Mouse (Mus musculus): ENCODE measurements around the gene Stpg3. TPM values are rescaled to one million over a fixed set of nuclear protein-coding genes. Genes with fewer than 3 reads are reported as not detected.

The Stpg3 gene
- polyA plus RNA-seq, 1 experiment from 2014 or later = not detected

DNA sequence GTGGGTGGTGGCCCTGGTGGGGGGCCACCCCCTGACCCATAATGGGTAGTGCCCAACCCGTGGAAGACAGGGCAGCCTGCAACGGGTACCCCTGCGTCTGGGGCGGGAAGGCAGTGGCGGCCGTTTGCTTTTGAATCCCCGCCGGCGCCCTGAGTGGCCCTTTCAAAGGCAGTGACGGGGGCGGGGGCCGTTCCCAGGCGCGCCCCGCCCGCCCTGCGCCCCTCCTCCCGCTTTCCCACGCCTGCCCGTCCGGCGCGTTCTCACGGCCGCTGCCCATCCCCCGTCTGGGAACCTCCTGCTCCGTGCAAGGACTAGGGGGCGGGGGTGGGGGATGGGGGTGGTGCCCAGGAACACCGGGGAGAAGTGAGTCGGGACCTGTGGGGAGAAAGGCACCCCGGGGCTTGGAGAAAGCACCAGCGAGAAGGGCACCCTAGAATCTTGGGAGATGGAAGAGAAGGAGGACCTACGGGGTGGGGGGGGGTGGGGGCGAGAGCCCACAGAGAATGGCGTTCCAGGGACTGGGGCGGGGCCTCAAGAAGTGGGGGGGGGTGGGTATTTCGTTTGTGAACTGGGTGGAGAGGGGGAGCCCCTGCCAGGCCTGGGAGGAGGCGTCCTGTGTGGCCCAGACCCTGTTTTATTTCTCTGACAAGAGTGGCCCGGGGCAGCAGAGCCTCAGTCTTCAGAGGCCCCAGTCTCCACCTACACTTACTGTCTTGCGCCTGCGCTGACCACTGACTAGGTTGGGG is 46.3 kb downstream of the Stpg3 start:
- Histone ChIP-seq H3K36me3 (ENCODE audit: control insufficient read depth, insufficient read depth, low read length) (no peaks in the 10 kb centered on the region), H3K9me3 (ENCODE audit: control insufficient read depth, low read length) (no peaks in the 10 kb centered on the region), H3K27ac (ENCODE audit: low read depth, low read length) (peak overlapping the region; percentile 65), H3K4me3 (ENCODE audit: low read depth, low read length) (peak overlapping the region; percentile 44), H3K27me3 (ENCODE audit: control insufficient read depth, insufficient read depth, low read length) (no peaks in the 10 kb centered on the region), H3K9ac (replicated peaks; ENCODE audit: low read depth, low read length) (peak overlapping the region; percentile 68), H3K4me1 (ENCODE audit: control insufficient read depth, insufficient read depth, low read length) (peaks cover 13% of the 10 kb centered on the region), H3K4me2 (ENCODE audit: low read depth, low read length) (peak overlapping the region; percentile 84)
- WGBS = under 1% methylated on average over 37 of the region's 41 CpGs
- peak; percentile 81 for ATAC-seq (ENCODE audit: low read depth)

DNA sequence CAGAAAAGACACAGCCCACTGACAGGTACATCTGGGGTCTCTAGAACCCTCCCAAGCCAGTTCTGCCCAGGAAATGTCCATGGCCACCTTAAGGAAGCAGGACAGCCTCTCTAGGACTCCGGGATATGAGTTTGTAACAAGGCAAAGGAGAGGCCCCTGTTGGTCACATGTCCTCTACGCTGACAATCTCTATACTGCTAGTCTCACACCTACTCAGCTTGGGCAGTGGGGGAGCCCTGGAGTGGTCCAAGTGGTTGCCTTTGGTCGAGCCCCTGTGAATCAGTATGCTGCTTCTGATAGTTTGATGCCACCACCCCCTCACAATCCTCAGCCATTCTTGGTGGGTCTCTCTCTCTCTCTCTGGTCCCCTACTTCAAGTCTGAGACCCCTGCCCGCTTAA is 47.0 kb downstream of the Stpg3 start:
- 19% methylated on average over 4 of the region's 4 CpGs for WGBS
- Histone ChIP-seq H3K4me1 (ENCODE audit: control insufficient read depth, insufficient read depth, low read length) (peaks cover 13% of the 10 kb centered on the region), H3K27ac (ENCODE audit: low read depth, low read length) (peak overlapping the region; percentile 65), H3K4me2 (ENCODE audit: low read depth, low read length) (peak overlapping the region; percentile 84), H3K27me3 (ENCODE audit: control insufficient read depth, insufficient read depth, low read length) (no peaks in the 10 kb centered on the region), H3K9me3 (ENCODE audit: control insufficient read depth, low read length) (no peaks in the 10 kb centered on the region), H3K36me3 (ENCODE audit: control insufficient read depth, insufficient read depth, low read length) (no peaks in the 10 kb centered on the region), H3K9ac (replicated peaks; ENCODE audit: low read depth, low read length) (peak overlapping the region; percentile 68), H3K4me3 (ENCODE audit: low read depth, low read length) (peak overlapping the region; percentile 44)
- peak; percentile 47 for ATAC-seq (ENCODE audit: low read depth)

Other genes starting within 250 kb of the Stpg3 start
- 173 and 181 TPM in 2 replicates for gene Mrpl41, start 239.5 kb downstream of the Stpg3 start, polyA plus RNA-seq (2014; fragmentation: Nextera tagmentation; extraction: Ambion mirVana)
- 3.5 and 3.7 TPM in 2 replicates for gene Pnpla7, start 238.6 kb downstream of the Stpg3 start, polyA plus RNA-seq (2014; fragmentation: Nextera tagmentation; extraction: Ambion mirVana)
- 137 and 143 TPM in 2 replicates for gene Nsmf, start 160.3 kb downstream of the Stpg3 start, polyA plus RNA-seq (2014; fragmentation: Nextera tagmentation; extraction: Ambion mirVana)
- 0.27 TPM in 1 of 2 replicates, not detected in the other for gene Entpd8, start 134.3 kb downstream of the Stpg3 start, polyA plus RNA-seq (2014; fragmentation: Nextera tagmentation; extraction: Ambion mirVana)
- 0.17 TPM in 1 of 2 replicates, not detected in the other for gene Noxa1, start 119.5 kb downstream of the Stpg3 start, polyA plus RNA-seq (2014; fragmentation: Nextera tagmentation; extraction: Ambion mirVana)
- 10.7 and 15.1 TPM in 2 replicates for gene Nrarp, start 33.9 kb downstream of the Stpg3 start, polyA plus RNA-seq (2014; fragmentation: Nextera tagmentation; extraction: Ambion mirVana)
- 0.88 and 1.4 TPM in 2 replicates for gene Tor4a, start 17.8 kb downstream of the Stpg3 start, polyA plus RNA-seq (2014; fragmentation: Nextera tagmentation; extraction: Ambion mirVana)
- gene Nelfb, start 3.1 kb downstream of the Stpg3 start, polyA plus RNA-seq (2014; fragmentation: Nextera tagmentation; extraction: Ambion mirVana) = 74.7 and 86.2 TPM in 2 replicates
- 0.91 TPM in 1 of 2 replicates, not detected in the other for gene Fam166a, start 4.1 kb upstream of the Stpg3 start, polyA plus RNA-seq (2014; fragmentation: Nextera tagmentation; extraction: Ambion mirVana)
- 361 and 387 TPM in 2 replicates for gene Tubb4b, start 10.1 kb upstream of the Stpg3 start, polyA plus RNA-seq (2014; fragmentation: Nextera tagmentation; extraction: Ambion mirVana)
- gene Slc34a3, start 19.7 kb upstream of the Stpg3 start, polyA plus RNA-seq (2014; fragmentation: Nextera tagmentation; extraction: Ambion mirVana) = not detected in 2 replicates
- gene Rnf224, start 22.1 kb upstream of the Stpg3 start, polyA plus RNA-seq (2014; fragmentation: Nextera tagmentation; extraction: Ambion mirVana) = not detected in 2 replicates
- gene Rnf208, start 27.6 kb upstream of the Stpg3 start, polyA plus RNA-seq (2014; fragmentation: Nextera tagmentation; extraction: Ambion mirVana) = 147 and 191 TPM in 2 replicates
- 0.33 and 0.45 TPM in 2 replicates for gene Cysrt1, start 27.8 kb upstream of the Stpg3 start, polyA plus RNA-seq (2014; fragmentation: Nextera tagmentation; extraction: Ambion mirVana)
- 5.0 and 7.1 TPM in 2 replicates for gene AL732309.1, start 32.2 kb upstream of the Stpg3 start, polyA plus RNA-seq (2014; fragmentation: Nextera tagmentation; extraction: Ambion mirVana)
- gene Tmem203, start 40.8 kb upstream of the Stpg3 start, polyA plus RNA-seq (2014; fragmentation: Nextera tagmentation; extraction: Ambion mirVana) = 11.0 and 11.2 TPM in 2 replicates
- 11.5 and 12.3 TPM in 2 replicates for gene Tprn, start 48.0 kb upstream of the Stpg3 start, polyA plus RNA-seq (2014; fragmentation: Nextera tagmentation; extraction: Ambion mirVana)
- gene Ssna1, start 57.8 kb upstream of the Stpg3 start, polyA plus RNA-seq (2014; fragmentation: Nextera tagmentation; extraction: Ambion mirVana) = 177 and 182 TPM in 2 replicates
- 110 and 116 TPM in 2 replicates for gene Anapc2, start 57.8 kb upstream of the Stpg3 start, polyA plus RNA-seq (2014; fragmentation: Nextera tagmentation; extraction: Ambion mirVana)
- gene Tmem210, start 73.5 kb upstream of the Stpg3 start, polyA plus RNA-seq (2014; fragmentation: Nextera tagmentation; extraction: Ambion mirVana) = not detected in 2 replicates
- 0.45 TPM in 1 of 2 replicates, not detected in the other for gene Lrrc26, start 75.3 kb upstream of the Stpg3 start, polyA plus RNA-seq (2014; fragmentation: Nextera tagmentation; extraction: Ambion mirVana)
- 60.8 and 89.4 TPM in 2 replicates for gene Grin1, start 104.5 kb upstream of the Stpg3 start, polyA plus RNA-seq (2014; fragmentation: Nextera tagmentation; extraction: Ambion mirVana)
- gene Man1b1, start 117.7 kb upstream of the Stpg3 start, polyA plus RNA-seq (2014; fragmentation: Nextera tagmentation; extraction: Ambion mirVana) = 59.9 and 85.5 TPM in 2 replicates
- 23.9 and 27.1 TPM in 2 replicates for gene Dpp7, start 141.7 kb upstream of the Stpg3 start, polyA plus RNA-seq (2014; fragmentation: Nextera tagmentation; extraction: Ambion mirVana)
- 4.6 and 5.2 TPM in 2 replicates for gene Uap1l1, start 151.0 kb upstream of the Stpg3 start, polyA plus RNA-seq (2014; fragmentation: Nextera tagmentation; extraction: Ambion mirVana)
- 6.9 and 7.8 TPM in 2 replicates for gene Sapcd2, start 157.7 kb upstream of the Stpg3 start, polyA plus RNA-seq (2014; fragmentation: Nextera tagmentation; extraction: Ambion mirVana)
- 1.6 and 10.6 TPM in 2 replicates for gene Entpd2, start 181.2 kb upstream of the Stpg3 start, polyA plus RNA-seq (2014; fragmentation: Nextera tagmentation; extraction: Ambion mirVana)
- 397 and 496 TPM in 2 replicates for gene Npdc1, start 184.7 kb upstream of the Stpg3 start, polyA plus RNA-seq (2014; fragmentation: Nextera tagmentation; extraction: Ambion mirVana)
- gene Fut7, start 208.6 kb upstream of the Stpg3 start, polyA plus RNA-seq (2014; fragmentation: Nextera tagmentation; extraction: Ambion mirVana) = 0.17 and 0.23 TPM in 2 replicates
- gene Abca2, start 214.1 kb upstream of the Stpg3 start, polyA plus RNA-seq (2014; fragmentation: Nextera tagmentation; extraction: Ambion mirVana) = 16.2 and 17.0 TPM in 2 replicates
- 1.5 and 2.4 TPM in 2 replicates for gene Clic3, start 242.2 kb upstream of the Stpg3 start, polyA plus RNA-seq (2014; fragmentation: Nextera tagmentation; extraction: Ambion mirVana)
- gene Paxx, start 246.5 kb upstream of the Stpg3 start, polyA plus RNA-seq (2014; fragmentation: Nextera tagmentation; extraction: Ambion mirVana) = 94.5 and 124 TPM in 2 replicates